Mouse (Mus musculus): ENCODE measurements around the gene Sept9. TPM values are rescaled to one million over a fixed set of nuclear protein-coding genes. Genes with fewer than 3 reads are reported as not detected.

The Sept9 gene
- polyA plus RNA-seq, 1 experiment: 493 TPM

- TF ChIP-seq GATA1 (IDR thresholded peaks at IDR 0.05; ENCODE audit: low read length): no peak
These were observed 112.8 kb downstream of the Sept9 start for GRCm38 (mm10) chr11:117312028-117312901.

- no peak for TF ChIP-seq GATA1 (IDR thresholded peaks at IDR 0.05; ENCODE audit: low read length)
These were observed 113.5 kb downstream of the Sept9 start for GRCm38 (mm10) chr11:117312936-117313335.

DNA sequence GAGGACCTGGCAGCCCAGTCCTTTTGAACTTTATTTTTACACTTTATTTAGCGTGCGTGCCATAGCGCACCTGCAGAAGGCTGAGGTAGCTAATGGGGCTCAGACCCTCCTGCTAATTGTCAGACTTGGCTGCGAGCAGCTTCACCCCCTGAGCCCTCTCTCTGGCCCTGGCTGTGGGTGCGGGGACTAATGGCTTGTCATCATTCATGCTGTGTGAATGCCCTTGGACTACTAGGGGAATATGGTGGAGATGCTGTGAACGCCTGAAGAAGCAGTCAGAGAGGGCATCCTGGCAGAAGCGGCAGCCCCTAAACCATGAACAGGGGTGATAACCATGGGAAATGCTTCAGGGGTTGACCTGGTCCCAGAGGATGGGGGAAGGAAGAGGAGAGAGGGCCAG, 114.0 kb downstream of the Sept9 start:
- TF ChIP-seq GATA1 (IDR thresholded peaks at IDR 0.05; ENCODE audit: low read length): no peak

DNA sequence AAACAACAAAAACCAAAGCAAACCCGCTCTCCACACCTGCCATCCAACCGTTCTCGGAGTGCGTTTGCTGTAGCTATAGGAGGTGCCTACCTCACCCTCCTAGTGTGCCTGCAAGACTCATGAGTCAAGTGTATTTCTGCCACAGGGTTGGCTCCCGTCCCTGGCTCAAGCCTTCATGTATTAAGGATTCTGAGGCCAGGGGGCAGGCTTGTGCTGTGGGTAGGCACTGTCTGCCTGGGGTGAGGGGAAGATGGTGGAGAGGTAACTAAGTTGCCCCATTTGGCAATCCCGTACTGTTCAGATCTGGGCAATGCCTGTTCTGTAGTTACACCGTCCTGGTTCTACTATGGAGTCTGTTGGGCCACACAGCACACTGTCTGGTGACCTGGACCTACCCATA, 114.6 kb downstream of the Sept9 start:
- TF ChIP-seq GATA1 (IDR thresholded peaks at IDR 0.05; ENCODE audit: low read length): no peak

DNA sequence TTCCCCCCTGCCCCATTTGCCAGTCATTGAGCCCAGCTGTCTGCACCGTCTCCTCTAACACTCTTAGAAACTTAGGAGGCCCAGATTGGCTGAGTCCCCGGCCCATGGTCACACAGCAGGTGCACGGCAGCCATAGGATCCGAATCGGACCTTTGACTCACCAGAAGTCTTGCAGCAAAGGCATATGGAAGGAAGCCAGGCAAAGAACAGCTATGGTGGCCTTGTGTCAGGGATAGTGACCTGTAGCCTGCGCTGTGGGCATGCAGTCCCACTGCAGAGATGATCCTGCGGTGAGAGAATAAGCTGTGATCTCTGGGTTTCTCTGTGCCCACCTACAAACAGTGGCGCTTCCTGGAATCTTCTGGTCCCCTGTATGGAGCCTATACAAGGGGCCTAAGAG, 115.1 kb downstream of the Sept9 start:
- no peak for TF ChIP-seq GATA1 (IDR thresholded peaks at IDR 0.05; ENCODE audit: low read length)

GRCm38 (mm10) chr11:117315309-117315708, 115.8 kb downstream of the Sept9 start:
- TF ChIP-seq GATA1 (IDR thresholded peaks at IDR 0.05; ENCODE audit: low read length): no peak

- TF ChIP-seq GATA1 (IDR thresholded peaks at IDR 0.05; ENCODE audit: low read length): no peak
These were observed 117.2 kb downstream of the Sept9 start for GRCm38 (mm10) chr11:117316441-117317331.

DNA sequence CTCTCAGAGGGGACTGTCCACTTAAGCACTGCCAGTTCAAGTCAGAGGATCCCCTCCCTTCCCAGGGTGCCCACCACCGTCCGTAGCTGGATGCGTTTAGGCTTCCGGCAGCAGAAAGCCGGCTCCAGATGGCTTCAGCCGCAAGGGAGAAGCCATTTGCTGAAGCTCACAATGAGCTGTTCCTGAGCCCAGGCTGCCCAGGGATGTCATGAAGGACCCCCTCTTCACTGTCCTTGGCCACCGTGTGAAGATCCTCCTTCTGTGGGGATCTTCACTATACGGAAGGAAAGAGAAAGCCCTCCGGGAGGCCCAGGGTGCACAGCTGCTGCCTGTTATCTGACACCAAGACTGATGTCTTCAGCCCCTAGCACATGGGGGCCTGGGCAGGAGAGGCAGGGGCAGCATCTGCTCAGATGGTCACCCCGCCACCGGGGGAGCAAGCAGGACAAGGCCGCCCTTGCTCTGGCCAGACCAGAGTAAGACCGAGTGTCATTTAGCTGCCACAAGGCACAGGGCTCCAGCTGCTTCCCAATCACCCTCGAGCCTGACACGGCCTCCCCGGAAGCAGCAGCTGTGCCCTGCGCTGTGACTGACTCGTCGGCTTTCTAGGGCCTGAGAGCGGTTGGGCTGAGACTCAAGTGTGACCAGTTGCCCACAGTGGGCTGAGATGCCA, 118.1 kb downstream of the Sept9 start:
- no peak for TF ChIP-seq GATA1 (IDR thresholded peaks at IDR 0.05; ENCODE audit: low read length)

DNA sequence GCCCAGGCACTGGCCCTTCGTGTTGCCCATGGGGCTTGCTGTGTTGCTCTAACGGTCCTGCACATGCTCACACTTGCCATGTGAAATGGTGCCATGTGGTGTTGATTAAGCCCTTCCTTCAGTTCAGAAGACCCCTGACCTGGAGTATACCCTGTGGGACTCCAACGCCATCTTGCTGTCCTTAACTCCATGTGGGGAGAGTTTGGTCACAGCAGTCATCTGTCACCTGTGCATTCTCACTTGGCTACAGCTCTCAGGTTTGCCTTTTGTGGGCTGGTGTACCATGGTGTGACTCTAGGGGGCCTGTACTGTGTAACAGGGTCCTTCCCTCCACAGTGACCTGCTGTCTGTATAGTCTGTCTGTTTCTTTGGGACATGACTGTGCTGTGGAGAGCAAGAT, 118.7 kb downstream of the Sept9 start:
- TF ChIP-seq GATA1 (IDR thresholded peaks at IDR 0.05; ENCODE audit: low read length): no peak

DNA sequence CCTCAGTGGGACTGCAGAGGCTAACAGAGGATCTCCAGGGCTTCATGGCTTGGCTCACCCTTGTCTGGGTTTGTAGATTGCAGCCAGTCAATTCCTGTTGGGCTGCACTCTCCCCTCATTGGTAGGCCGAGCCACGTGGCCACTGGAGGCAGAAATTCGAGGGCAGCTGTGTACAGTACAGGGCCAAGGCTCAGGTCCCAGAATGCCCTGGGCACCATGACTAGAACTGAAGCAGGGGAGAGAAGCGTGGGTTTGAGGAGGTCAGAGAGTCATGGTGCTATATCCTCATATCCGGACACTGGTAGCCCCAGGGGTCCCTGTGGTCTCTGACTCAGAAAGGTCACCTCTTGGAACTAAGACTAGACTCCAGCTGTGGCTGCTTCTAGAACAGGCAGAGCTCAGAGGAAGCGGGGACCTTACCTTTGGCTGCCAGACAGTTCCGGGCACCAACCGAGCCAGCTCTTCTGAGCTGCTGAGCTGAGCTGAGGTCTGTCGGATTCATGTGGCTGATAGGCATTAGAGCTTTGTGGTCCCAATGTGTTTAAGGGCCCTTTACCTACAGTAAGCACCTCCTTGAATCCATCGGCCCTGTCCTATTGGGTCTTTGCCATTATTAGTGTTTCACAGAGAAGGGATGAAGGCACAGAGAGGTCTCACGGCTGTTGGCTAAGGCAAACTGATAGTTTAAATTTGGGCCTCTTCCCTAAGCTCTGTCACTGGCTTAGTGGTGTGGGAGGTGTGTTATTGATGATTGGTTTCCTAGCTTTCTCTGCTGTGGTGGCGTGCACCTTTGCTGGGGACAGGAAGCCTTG, 119.5 kb downstream of the Sept9 start:
- no peak for TF ChIP-seq GATA1 (IDR thresholded peaks at IDR 0.05; ENCODE audit: low read length)

DNA sequence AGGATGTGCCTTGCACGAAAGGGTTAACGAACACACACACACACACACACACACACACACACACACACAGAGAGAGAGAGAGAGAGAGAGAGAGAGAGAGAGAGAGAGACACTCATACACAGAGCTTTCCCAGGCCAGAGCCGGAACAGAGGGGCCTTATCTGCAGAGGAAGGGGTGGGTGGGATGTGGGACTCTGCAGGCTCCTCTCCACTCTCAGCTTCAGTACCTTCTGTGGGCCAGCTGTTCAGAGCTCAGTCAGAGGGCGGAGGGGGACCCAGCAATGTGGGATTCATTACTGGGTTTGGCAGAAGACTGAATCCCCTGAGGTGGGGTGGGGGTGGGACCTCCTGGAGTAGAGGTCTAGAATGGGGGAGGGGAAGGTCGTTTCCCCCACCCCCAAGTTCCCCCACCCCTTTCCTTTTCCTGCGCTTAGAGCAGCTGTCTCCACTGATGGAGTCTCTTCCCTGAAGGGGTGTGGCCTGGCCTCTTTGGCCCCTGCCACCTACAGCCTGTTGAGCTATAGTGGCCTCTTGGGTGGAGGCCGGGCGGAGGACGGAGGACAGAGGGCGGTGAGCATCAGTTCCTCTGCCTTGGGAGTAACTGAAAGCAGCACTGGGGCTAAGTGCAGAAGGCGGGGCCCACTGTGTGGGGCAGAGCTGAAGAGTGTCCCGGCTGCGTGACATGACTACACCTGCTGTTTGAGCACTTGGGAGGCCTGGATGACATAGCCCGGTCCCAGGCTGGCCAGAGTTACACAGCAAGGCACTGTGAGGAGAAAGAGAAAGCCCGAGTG, 120.3 kb downstream of the Sept9 start:
- no peak for TF ChIP-seq GATA1 (IDR thresholded peaks at IDR 0.05; ENCODE audit: low read length)

DNA sequence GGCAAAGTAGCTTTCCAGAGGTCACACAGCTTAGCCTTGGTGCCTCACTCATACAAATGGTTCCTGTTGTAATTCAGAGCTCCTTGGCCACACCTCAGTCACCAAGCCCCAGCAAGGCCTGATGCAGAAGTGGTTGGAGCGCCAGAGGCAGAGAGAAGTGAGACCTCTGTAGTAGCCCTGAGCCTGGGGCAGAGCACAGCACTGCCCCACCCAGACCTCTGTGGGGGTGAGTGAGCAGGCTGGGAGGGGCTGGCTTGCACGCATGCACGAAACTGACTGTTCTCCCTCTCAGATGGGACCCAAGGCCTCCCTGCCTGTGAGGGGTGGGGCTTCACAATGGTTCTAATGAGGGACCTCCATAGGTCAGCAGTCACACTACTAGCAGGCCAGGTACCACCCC, 121.0 kb downstream of the Sept9 start:
- no peak for TF ChIP-seq GATA1 (IDR thresholded peaks at IDR 0.05; ENCODE audit: low read length)

DNA sequence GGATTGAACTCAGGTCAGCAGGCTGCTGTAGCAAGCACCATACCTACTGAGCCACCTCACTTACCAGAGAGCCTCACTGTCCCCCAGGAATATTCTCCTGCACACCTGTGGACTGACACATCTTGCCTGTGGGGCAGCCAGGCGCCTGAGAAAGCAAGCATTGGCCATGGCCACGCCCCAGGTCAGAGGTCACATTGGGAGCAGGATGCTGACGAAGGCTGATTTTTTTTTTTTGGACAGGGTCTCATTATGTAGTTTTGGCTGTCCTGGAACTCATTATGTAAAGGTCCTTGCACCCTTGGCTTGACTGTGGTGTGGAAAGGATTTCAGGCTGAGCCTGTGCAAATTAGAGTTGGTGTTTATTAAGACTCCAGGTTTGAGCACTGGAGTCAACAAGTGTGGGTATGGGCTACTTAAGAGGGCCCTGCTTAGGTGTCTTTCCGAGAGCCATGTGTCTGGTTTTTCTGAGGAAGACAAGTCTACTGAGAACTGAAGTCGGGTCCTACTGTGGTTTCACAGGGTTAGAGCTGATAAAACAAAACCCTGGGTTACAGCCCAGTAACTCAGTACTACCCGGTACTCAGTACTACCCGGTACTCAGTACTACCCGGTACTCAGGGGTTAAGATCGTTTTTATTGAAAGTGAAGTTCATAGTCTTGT, 122.0 kb downstream of the Sept9 start:
- no peak for TF ChIP-seq GATA1 (IDR thresholded peaks at IDR 0.05; ENCODE audit: low read length)

DNA sequence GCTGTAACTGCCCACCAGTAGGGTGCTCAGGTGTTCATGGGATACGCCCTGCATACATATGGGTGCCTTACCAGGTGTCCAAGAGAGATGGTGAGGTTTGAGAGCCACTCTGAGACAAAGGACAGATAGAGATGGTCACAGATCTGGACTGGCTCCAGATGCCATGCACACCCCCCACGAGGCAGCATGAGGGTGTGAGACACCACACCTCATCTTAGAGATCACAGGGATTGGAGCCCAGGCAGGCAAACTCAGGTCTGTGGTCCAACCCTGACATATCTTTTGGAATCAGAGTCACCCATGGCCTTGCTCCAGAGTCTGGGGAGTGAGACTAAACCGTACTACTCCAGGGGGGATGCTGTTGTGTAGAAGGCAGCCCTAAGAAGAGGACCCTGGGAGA, 122.8 kb downstream of the Sept9 start:
- no peak for TF ChIP-seq GATA1 (IDR thresholded peaks at IDR 0.05; ENCODE audit: low read length)

Data from G1E-ER4 (cell line).